Mouse (Mus musculus): ENCODE measurements around the gene Sema6d. TPM values are rescaled to one million over a fixed set of nuclear protein-coding genes. Genes with fewer than 3 reads are reported as not detected.

Gene Sema6d
- polyA plus RNA-seq, 1 experiment from 2014 or later = 24.1 TPM

- H3K4me3 ChIP-seq = no peak overlapping the region
- no peaks in the 10 kb centered on the region for H3K27me3 ChIP-seq
Measured at GRCm38 (mm10) chr2:124505784-124506489, 416.2 kb downstream of the Sema6d start.

DNA sequence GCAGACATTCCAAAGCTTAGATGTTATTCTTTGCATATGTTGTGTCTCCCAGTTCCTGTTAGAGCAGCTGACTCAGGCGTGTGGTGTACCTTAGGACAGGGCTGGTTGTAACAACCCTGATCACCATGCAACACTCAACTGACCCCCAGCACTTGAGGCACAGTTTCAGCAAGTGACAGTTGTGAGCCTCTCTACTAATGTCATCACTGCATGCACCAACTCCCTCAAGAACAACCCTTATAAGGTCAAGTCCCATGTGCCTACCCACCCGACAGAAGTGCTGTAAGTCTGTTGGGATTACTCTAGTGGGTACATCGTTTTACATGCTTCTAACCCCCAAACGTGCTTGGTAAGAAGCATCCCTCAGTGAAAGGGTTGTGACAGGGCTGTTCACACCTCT lies 418.0 kb downstream of the Sema6d start:
- no peaks in the 10 kb centered on the region for H3K9me3 ChIP-seq (replicated peaks)
- no peak overlapping the region for H3K4me2 ChIP-seq
- no peak overlapping the region for H3K4me3 ChIP-seq
- H3K9ac ChIP-seq = no peak overlapping the region
- 91% methylated on average over 4 of the region's 4 CpGs for WGBS
- H3K36me3 ChIP-seq (ENCODE audit: poor library complexity, severe bottlenecking) = no peaks in the 10 kb centered on the region
- no peak overlapping the region for H3K27ac ChIP-seq
- peaks cover 13% of the 10 kb centered on the region for H3K4me1 ChIP-seq
- no peaks in the 10 kb centered on the region for H3K27me3 ChIP-seq
- no peak for ATAC-seq

More at GRCm38 (mm10) chr2:124505784-124506489, 416.2 kb downstream of the Sema6d start:
- no peak overlapping the region for H3K9ac ChIP-seq
- H3K27ac ChIP-seq = no peak overlapping the region
- peak; percentile 70 for ATAC-seq
- no peaks in the 10 kb centered on the region for H3K9me3 ChIP-seq (replicated peaks)
- H3K36me3 ChIP-seq (ENCODE audit: poor library complexity, severe bottlenecking) = no peaks in the 10 kb centered on the region
- peaks cover 13% of the 10 kb centered on the region for H3K4me1 ChIP-seq
- H3K4me2 ChIP-seq = no peak overlapping the region
- WGBS = 9% methylated on average over 4 of the region's 4 CpGs

GRCm38 (mm10) chr2:124509479-124509878 lies 419.7 kb downstream of the Sema6d start:
- Histone ChIP-seq H3K4me3 (no peak overlapping the region), H3K9ac (no peak overlapping the region), H3K27me3 (no peaks in the 10 kb centered on the region), H3K4me2 (no peak overlapping the region), H3K27ac (no peak overlapping the region), H3K9me3 (replicated peaks) (no peaks in the 10 kb centered on the region), H3K36me3 (ENCODE audit: poor library complexity, severe bottlenecking) (no peaks in the 10 kb centered on the region), H3K4me1 (peaks cover 13% of the 10 kb centered on the region)
- whole genome bisulfite sequencing = 89% methylated on average over 6 of the region's 6 CpGs
- ATAC-seq = no peak

GRCm38 (mm10) chr2:124511826-124512225 lies 422.1 kb downstream of the Sema6d start:
- 86% methylated on average over 10 of the region's 10 CpGs for WGBS
- ATAC-seq = no peak

GRCm38 (mm10) chr2:124522426-124522825 lies 432.7 kb downstream of the Sema6d start:
- H3K4me2 ChIP-seq = no peak overlapping the region
- H3K4me3 ChIP-seq = no peak overlapping the region
- ATAC-seq = 0 out of 2 replicates have a peak, but pooled peaks have one; percentile 20
- no peaks in the 10 kb centered on the region for H3K4me1 ChIP-seq
- H3K27me3 ChIP-seq = no peaks in the 10 kb centered on the region
- H3K36me3 ChIP-seq (ENCODE audit: poor library complexity, severe bottlenecking) = no peaks in the 10 kb centered on the region
- no peaks in the 10 kb centered on the region for H3K9me3 ChIP-seq (replicated peaks)
- 77% methylated on average over 3 of the region's 3 CpGs for WGBS
- no peak overlapping the region for H3K27ac ChIP-seq
- H3K9ac ChIP-seq = no peak overlapping the region

More at GRCm38 (mm10) chr2:124511826-124512225, 422.1 kb downstream of the Sema6d start:
- Histone ChIP-seq H3K27me3 (no peaks in the 10 kb centered on the region), H3K9ac (no peak overlapping the region), H3K4me2 (no peak overlapping the region), H3K36me3 (ENCODE audit: poor library complexity, severe bottlenecking) (no peaks in the 10 kb centered on the region), H3K4me1 (0 out of 2 replicates have a peak, but pooled peaks cover under 1% of the 10 kb centered on the region), H3K27ac (no peak overlapping the region), H3K9me3 (replicated peaks) (no peaks in the 10 kb centered on the region), H3K4me3 (no peak overlapping the region)

DNA sequence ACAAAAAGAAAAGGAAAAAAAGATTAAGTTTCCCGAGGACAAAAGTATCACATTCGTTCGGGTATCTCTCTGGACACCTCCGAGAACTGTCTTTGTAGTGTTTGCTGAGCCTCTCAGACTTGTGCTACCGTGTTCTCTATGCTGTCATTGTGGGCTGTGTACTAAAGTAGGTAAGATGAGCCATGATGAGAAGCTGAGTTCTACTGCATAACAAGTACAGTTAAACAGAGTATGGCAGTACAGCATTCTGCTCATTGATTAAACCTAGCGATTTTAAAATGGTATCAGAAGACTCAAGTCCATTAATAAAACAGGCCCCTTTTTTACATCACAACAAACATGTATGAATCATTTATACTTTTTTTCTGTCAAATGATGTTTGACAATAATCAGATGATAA lies 433.9 kb downstream of the Sema6d start:
- Histone ChIP-seq H3K4me2 (no peak overlapping the region), H3K4me1 (no peaks in the 10 kb centered on the region), H3K9ac (no peak overlapping the region), H3K36me3 (ENCODE audit: poor library complexity, severe bottlenecking) (no peaks in the 10 kb centered on the region), H3K4me3 (no peak overlapping the region), H3K27ac (no peak overlapping the region), H3K9me3 (replicated peaks) (no peaks in the 10 kb centered on the region), H3K27me3 (no peaks in the 10 kb centered on the region)
- 0 out of 2 replicates have a peak, but pooled peaks have one; percentile 42 for ATAC-seq
- WGBS = 86% methylated on average over 6 of the region's 6 CpGs

GRCm38 (mm10) chr2:124524167-124524566 lies 434.4 kb downstream of the Sema6d start:
- no peaks in the 10 kb centered on the region for H3K4me1 ChIP-seq
- no peak overlapping the region for H3K27ac ChIP-seq
- no peaks in the 10 kb centered on the region for H3K27me3 ChIP-seq
- H3K36me3 ChIP-seq (ENCODE audit: poor library complexity, severe bottlenecking) = no peaks in the 10 kb centered on the region
- WGBS = 71% methylated on average over 3 of the region's 3 CpGs
- H3K4me2 ChIP-seq = no peak overlapping the region
- no peaks in the 10 kb centered on the region for H3K9me3 ChIP-seq (replicated peaks)
- H3K4me3 ChIP-seq = no peak overlapping the region
- peak; percentile 83 for ATAC-seq
- H3K9ac ChIP-seq = no peak overlapping the region

DNA sequence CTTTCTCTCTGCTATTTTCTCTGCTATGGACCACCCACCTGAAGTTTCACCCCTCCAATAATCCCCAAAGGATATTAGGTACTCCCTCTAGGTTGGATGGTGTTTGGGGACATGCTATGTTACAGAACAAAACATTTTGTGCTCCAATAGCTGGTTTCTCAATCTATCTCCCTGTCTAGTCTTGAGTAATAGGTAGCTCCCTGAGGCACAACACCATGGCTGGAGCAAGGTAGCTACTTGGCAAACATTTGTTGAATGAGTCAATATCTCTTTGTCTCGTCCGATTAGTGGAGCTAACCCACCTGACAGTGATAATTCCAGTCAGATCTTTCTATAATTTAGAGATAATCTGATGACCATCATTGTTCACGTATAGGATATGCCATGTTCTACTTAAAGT lies 437.9 kb downstream of the Sema6d start:
- WGBS = 88% methylated on average over 3 of the region's 3 CpGs
- no peak overlapping the region for H3K4me2 ChIP-seq
- no peaks in the 10 kb centered on the region for H3K36me3 ChIP-seq (ENCODE audit: poor library complexity, severe bottlenecking)
- no peaks in the 10 kb centered on the region for H3K9me3 ChIP-seq (replicated peaks)
- no peaks in the 10 kb centered on the region for H3K27me3 ChIP-seq
- H3K9ac ChIP-seq = no peak overlapping the region
- ATAC-seq = no peak
- H3K4me3 ChIP-seq = no peak overlapping the region
- no peak overlapping the region for H3K27ac ChIP-seq
- H3K4me1 ChIP-seq = no peaks in the 10 kb centered on the region

DNA sequence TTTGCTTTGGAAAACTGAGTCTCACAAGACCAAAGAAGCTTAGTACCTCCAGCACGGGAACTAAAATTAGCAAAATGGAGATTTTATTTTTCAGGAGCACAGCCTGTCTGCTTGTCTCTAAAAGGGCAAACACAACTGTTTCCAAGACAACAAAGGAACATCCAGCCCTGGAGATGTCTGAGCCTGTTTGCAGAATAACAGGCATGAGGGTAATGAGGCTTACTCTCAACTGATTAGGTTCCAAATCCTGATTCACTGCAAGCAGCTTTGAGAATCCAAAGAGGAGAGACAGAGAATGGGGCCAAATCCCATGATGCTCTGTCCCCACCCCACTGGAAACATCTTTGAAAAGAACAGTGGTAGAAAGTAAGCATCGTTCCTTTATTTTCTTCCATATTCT lies 440.7 kb downstream of the Sema6d start:
- Histone ChIP-seq H3K9ac (no peak overlapping the region), H3K9me3 (replicated peaks) (no peaks in the 10 kb centered on the region), H3K4me2 (no peak overlapping the region), H3K4me3 (no peak overlapping the region), H3K27me3 (no peaks in the 10 kb centered on the region), H3K27ac (no peak overlapping the region), H3K4me1 (no peaks in the 10 kb centered on the region), H3K36me3 (ENCODE audit: poor library complexity, severe bottlenecking) (no peaks in the 10 kb centered on the region)
- 54% methylated on average over 2 of the region's 2 CpGs for WGBS
- no peak for ATAC-seq

DNA sequence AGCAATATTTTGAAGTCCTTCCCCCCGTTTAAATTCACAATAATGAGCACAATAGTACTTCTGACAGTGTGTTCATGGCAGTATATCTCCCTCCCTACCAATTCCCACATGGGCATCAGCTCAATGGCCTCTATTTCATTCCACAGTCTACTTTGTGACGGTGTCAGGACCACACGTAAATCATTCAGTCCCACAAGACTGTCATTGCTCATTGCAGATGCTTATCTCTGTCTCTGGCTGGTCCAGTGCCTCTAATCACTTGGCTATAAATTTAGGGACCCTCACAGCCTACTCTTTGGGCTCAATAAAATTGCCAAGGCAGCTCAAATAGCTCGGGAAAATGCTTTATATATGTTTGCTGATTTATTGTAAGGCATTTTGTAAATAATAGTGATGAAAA lies 441.3 kb downstream of the Sema6d start:
- Histone ChIP-seq H3K27ac (no peak overlapping the region), H3K4me1 (no peaks in the 10 kb centered on the region)

GRCm38 (mm10) chr2:124532906-124533305 lies 443.1 kb downstream of the Sema6d start:
- WGBS = 95% methylated on average over 3 of the region's 3 CpGs
- no peak overlapping the region for H3K4me3 ChIP-seq
- H3K27me3 ChIP-seq = no peaks in the 10 kb centered on the region
- no peaks in the 10 kb centered on the region for H3K36me3 ChIP-seq (ENCODE audit: poor library complexity, severe bottlenecking)
- H3K9ac ChIP-seq = no peak overlapping the region
- 0 out of 2 replicates have a peak, but pooled peaks cover 3% of the 10 kb centered on the region for H3K4me1 ChIP-seq
- no peak overlapping the region for H3K4me2 ChIP-seq
- ATAC-seq = no peak
- no peak overlapping the region for H3K27ac ChIP-seq
- H3K9me3 ChIP-seq (replicated peaks) = no peaks in the 10 kb centered on the region

More for the DNA sequence above, 441.3 kb downstream of the Sema6d start:
- Histone ChIP-seq H3K9me3 (replicated peaks) (no peaks in the 10 kb centered on the region), H3K4me3 (no peak overlapping the region), H3K27me3 (no peaks in the 10 kb centered on the region), H3K9ac (no peak overlapping the region), H3K36me3 (ENCODE audit: poor library complexity, severe bottlenecking) (no peaks in the 10 kb centered on the region), H3K4me2 (no peak overlapping the region)
- WGBS = 86% methylated on average over 4 of the region's 4 CpGs
- ATAC-seq = no peak

GRCm38 (mm10) chr2:124533602-124534001 lies 443.8 kb downstream of the Sema6d start:
- 90% methylated on average over 6 of the region's 6 CpGs for WGBS
- H3K36me3 ChIP-seq (ENCODE audit: poor library complexity, severe bottlenecking) = no peaks in the 10 kb centered on the region
- H3K27me3 ChIP-seq = no peaks in the 10 kb centered on the region
- no peak overlapping the region for H3K4me3 ChIP-seq
- H3K9ac ChIP-seq = no peak overlapping the region
- H3K4me2 ChIP-seq = no peak overlapping the region
- no peak overlapping the region for H3K27ac ChIP-seq
- ATAC-seq = no peak
- H3K9me3 ChIP-seq (replicated peaks) = no peaks in the 10 kb centered on the region
- H3K4me1 ChIP-seq = 0 out of 2 replicates have a peak, but pooled peaks cover 3% of the 10 kb centered on the region

GRCm38 (mm10) chr2:124550315-124550714 lies 460.5 kb downstream of the Sema6d start:
- H3K9me3 ChIP-seq (replicated peaks) = no peaks in the 10 kb centered on the region
- no peak overlapping the region for H3K4me2 ChIP-seq
- H3K36me3 ChIP-seq (ENCODE audit: poor library complexity, severe bottlenecking) = no peaks in the 10 kb centered on the region
- H3K9ac ChIP-seq = no peak overlapping the region
- H3K27me3 ChIP-seq = no peaks in the 10 kb centered on the region
- no peaks in the 10 kb centered on the region for H3K4me1 ChIP-seq
- H3K4me3 ChIP-seq = no peak overlapping the region
- no peak for ATAC-seq
- 66% methylated on average over 3 of the region's 3 CpGs for WGBS
- H3K27ac ChIP-seq = no peak overlapping the region

All from forebrain, embryonic 13.5 days (tissue).